Mouse (Mus musculus) hindbrain, embryonic 11.5 days (tissue): Measurements from ENCODE around the gene Zic4. TPM values are rescaled to one million over a fixed set of nuclear protein-coding genes. Genes with fewer than 3 reads are reported as not detected.

Experiments
- ATAC-seq: fragments of 200-750 bp; cut with Nextera tagmentation; 2 replicates; pipeline ENCODE4 v1.8.0; 2017; ENCODE audit warnings: mild to moderate bottlenecking, moderate TSS enrichment, moderate library complexity; ENCODE audit not compliant: low FRiP score
- DNase-seq: peaks from one replicate; pipeline ENCODE4 v3.0.0-alpha.2; 2015; ENCODE audit warnings: low spot score
- H3K27ac ChIP-seq: fragments of 300-500 bp; sonication (generic); 2 replicates; pipeline ENCODE4 v1.5.1; 2014; ENCODE audit warnings: mild to moderate bottlenecking, low read depth, low read length
- H3K27me3 ChIP-seq: fragments of 300-500 bp; sonication (generic); 2 replicates; pipeline ENCODE4 v1.6.1; 2014; ENCODE audit warnings: mild to moderate bottlenecking, low read length, moderate library complexity, mixed read lengths; ENCODE audit not compliant: control insufficient read depth, insufficient read depth
- H3K36me3 ChIP-seq: fragments of 300-500 bp; sonication (generic); 2 replicates; pipeline ENCODE4 v1.6.1; 2014; ENCODE audit warnings: mild to moderate bottlenecking, low read length, moderate library complexity, mixed read lengths; ENCODE audit not compliant: control insufficient read depth, insufficient read depth
- H3K4me1 ChIP-seq: fragments of 300-500 bp; sonication (generic); replicated peaks from 2 replicates; pipeline ENCODE4 v1.6.1; 2014; ENCODE audit warnings: low read length, mixed read lengths; ENCODE audit not compliant: control insufficient read depth, insufficient read depth
- H3K4me2 ChIP-seq: fragments of 300-500 bp; sonication (generic); replicated peaks from 2 replicates; pipeline ENCODE4 v1.6.1; 2014; ENCODE audit warnings: mild to moderate bottlenecking, low read depth, low read length
- H3K4me3 ChIP-seq: fragments of 300-500 bp; sonication (generic); 2 replicates; pipeline ENCODE4 v1.5.1; 2014; ENCODE audit warnings: low read depth, low read length
- H3K9ac ChIP-seq: fragments of 300-500 bp; sonication (generic); 2 replicates; pipeline ENCODE4 v1.6.1; 2014; ENCODE audit warnings: low read depth, low read length
- H3K9me3 ChIP-seq: fragments of 300-500 bp; sonication (generic); 2 replicates; pipeline ENCODE4 v1.6.1; 2016; ENCODE audit warnings: low read length; ENCODE audit not compliant: control insufficient read depth
- WGBS: fragments of 180-500 bp; shearing (Covaris S2); extraction: QIAGEN DNeasy Blood & Tissue Kit; methylation state at CpG from one replicate; pipeline ENCODE4 v1.1.7; 2014; 5-methylcytosine and 5-hydroxymethylcytosine counted together
- polyA plus RNA-seq: library from polyadenylated mRNA; unstranded; fragments of >200 nt; fragmentation: Nextera tagmentation; extraction: Ambion mirVana; gene quantifications from 2 replicates; pipeline ENCODE4 v1.2.1, GENCODE M21; 2014

Gene Zic4
- polyA plus RNA-seq, 1 experiment from 2014 or later, result 36.5 TPM

DNA sequence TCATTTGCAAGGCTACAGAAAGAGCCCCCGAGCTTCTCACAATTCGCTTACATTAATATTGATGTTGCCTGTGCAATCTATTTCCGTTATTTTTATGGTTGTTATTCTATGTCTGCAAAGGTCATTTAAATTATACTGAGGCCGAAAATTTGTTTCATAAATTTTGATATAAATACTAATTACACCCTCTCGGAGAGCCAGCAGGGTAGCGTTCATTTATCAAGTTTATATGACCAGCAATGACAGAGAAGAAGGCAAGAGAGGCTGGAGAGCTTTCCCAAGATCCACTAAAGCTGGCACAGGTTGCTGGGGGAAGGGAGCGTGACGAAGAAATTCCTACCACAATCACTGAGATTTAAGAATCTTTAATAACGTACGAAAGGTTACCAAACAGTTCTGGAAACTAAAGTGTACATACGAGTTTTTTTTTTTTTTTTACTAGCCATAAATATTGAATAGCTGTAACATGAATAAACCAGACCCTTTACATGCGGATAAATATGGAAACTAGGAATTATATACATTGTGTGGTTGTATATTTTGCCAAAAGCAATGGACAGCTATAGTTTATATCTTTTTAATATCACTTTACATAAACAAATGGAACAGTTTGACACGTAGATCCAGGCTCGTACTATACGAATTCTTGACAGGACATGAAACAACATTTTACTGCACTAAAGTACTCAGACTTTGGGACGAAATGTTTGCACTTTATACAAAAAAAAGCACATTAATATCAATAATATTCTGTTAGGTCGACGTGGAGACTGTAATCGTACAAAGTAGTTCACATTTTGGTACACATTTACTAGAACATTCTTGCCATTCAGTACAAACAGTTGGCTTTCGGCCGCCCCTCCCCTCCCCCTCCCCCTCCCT is 1.8 kb upstream of the Zic4 start:
- H3K9me3 ChIP-seq, result no peaks in the 10 kb centered on the region
- H3K27me3 ChIP-seq, result peaks cover 52% of the 10 kb centered on the region
- H3K27ac ChIP-seq, result 0 out of 2 replicates have a peak overlapping the region, but pooled peaks have one; percentile 85
- H3K4me3 ChIP-seq, result peak overlapping the region; percentile 79
- no peaks in the 10 kb centered on the region for H3K36me3 ChIP-seq
- WGBS, result 3% methylated on average over 21 of the region's 21 CpGs
- H3K9ac ChIP-seq, result peak overlapping the region; percentile 96
- no peaks in the 10 kb centered on the region; the same call in 1 of the 2 replicates for H3K4me1 ChIP-seq
- ATAC-seq, result no peak
- DNase-seq, result peak; percentile 54
- peak overlapping the region; percentile 44 for H3K4me2 ChIP-seq

DNA sequence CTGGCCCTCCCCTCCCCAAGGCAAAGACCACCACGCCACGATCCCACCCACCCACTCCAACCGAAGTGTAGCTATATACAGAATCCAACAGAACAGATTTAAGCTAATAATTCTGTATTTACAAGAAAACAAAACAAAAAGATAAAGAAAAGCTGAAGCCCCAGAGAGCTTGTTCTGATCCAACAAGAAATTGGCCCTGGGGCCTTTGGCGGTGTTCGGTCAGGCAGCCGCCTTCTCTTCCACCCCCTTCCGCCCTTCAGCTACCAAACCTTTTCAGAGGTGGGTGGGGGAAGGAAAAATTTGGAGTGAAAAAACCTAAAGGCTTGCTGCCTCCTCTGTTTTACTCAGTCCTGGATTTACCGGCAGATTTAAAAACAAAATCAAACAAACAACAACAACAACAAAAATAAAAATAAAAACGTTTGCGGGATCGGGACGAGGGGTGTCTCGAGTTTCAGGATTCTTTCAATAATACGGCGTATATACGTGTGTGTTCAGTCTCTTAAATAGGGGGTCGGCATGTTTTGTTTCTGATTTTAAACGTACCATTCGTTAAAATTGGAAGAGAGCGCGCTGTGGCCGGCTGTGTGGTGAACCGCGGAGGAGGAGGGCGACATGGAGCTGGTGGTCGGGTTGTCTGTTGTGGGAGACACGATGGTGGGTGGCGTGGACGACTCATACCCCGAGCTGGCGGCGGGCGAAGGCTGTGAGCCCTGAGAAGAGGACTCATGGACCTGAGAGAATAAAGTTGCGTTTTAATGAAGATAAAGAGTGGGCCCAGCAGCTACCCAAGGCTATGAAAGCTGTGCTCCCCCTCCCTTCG is 969 bp upstream of the Zic4 start:
- Histone ChIP-seq H3K27ac (peak overlapping the region; percentile 85), H3K9me3 (no peaks in the 10 kb centered on the region), H3K4me2 (peak overlapping the region; percentile 44), H3K9ac (peak overlapping the region; percentile 96), H3K27me3 (peaks cover 49% of the 10 kb centered on the region), H3K4me3 (peak overlapping the region; percentile 79), H3K4me1 (no peaks in the 10 kb centered on the region), H3K36me3 (no peaks in the 10 kb centered on the region)
- under 1% methylated on average over 35 of the region's 35 CpGs for WGBS
- peak; percentile 6 for ATAC-seq
- peak; percentile 58 for DNase-seq

DNA sequence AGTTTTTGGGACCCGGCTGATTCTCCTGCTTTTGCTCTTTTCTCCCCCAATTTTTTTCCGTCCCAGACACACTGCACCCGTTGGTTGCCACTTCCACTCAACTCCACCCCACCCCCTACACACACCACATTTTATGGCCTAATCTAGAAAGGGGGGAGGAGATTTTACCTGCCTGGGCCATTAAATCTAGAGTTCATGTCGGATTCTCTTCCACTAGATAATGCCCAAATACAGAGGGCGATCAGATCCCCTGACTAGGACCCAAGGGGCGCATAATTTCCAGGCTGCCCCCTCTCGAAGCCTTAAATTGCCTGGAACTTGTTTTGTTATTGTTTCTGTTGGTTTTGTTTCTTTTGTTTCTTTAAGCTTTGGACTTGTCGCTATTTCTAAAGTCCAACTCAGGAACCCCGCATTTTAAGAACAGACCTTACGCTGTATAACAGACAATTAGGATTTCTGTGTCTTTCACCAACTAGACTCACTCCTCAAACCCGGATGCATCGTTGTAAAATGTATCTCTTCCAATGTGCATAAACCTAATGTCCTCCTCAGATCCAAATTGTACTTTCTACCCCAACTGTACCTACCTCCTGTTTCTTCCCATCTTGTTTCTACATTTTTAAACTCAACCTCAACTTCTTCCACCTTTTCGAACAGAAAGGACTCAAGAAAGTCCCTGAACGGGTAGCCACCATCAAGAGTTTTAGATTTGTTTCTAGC is 958 bp downstream of the Zic4 start:
- no peaks in the 10 kb centered on the region for H3K36me3 ChIP-seq
- peak overlapping the region; percentile 79 for H3K4me3 ChIP-seq
- no peaks in the 10 kb centered on the region for H3K9me3 ChIP-seq
- H3K4me1 ChIP-seq, result no peaks in the 10 kb centered on the region
- DNase-seq (peak; percentile 58), ATAC-seq (no peak)
- peak overlapping the region; percentile 96 for H3K9ac ChIP-seq
- H3K4me2 ChIP-seq, result peak overlapping the region; percentile 44
- 1% methylated on average over 14 of the region's 14 CpGs for WGBS
- peaks cover 45% of the 10 kb centered on the region for H3K27me3 ChIP-seq
- H3K27ac ChIP-seq, result peak overlapping the region; percentile 96

DNA sequence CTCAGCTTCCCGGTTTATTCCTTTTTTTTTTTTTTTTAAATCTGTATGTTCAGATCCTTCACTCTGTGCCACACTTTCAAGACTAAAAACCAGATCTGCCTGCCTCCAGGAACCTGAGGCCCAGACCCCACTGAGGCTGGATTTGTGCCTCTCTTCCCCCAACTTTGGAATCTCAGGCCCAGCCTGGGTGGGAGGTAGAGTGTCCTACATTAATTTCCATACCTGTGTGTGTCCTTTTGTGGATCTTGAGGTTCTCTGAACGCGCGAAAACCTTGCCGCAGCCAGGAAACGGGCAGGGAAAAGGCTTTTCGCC is 1.6 kb downstream of the Zic4 start:
- H3K9ac ChIP-seq, result peak overlapping the region; percentile 96
- ATAC-seq (no peak), DNase-seq (no peak)
- peaks cover 51% of the 10 kb centered on the region for H3K27me3 ChIP-seq
- H3K4me1 ChIP-seq, result no peaks in the 10 kb centered on the region
- peak overlapping the region; percentile 44 for H3K4me2 ChIP-seq
- H3K36me3 ChIP-seq, result no peaks in the 10 kb centered on the region
- WGBS, result 0% methylated on average over 7 of the region's 7 CpGs
- H3K27ac ChIP-seq, result peak overlapping the region; percentile 96
- peak overlapping the region; percentile 79 for H3K4me3 ChIP-seq
- H3K9me3 ChIP-seq, result no peaks in the 10 kb centered on the region

DNA sequence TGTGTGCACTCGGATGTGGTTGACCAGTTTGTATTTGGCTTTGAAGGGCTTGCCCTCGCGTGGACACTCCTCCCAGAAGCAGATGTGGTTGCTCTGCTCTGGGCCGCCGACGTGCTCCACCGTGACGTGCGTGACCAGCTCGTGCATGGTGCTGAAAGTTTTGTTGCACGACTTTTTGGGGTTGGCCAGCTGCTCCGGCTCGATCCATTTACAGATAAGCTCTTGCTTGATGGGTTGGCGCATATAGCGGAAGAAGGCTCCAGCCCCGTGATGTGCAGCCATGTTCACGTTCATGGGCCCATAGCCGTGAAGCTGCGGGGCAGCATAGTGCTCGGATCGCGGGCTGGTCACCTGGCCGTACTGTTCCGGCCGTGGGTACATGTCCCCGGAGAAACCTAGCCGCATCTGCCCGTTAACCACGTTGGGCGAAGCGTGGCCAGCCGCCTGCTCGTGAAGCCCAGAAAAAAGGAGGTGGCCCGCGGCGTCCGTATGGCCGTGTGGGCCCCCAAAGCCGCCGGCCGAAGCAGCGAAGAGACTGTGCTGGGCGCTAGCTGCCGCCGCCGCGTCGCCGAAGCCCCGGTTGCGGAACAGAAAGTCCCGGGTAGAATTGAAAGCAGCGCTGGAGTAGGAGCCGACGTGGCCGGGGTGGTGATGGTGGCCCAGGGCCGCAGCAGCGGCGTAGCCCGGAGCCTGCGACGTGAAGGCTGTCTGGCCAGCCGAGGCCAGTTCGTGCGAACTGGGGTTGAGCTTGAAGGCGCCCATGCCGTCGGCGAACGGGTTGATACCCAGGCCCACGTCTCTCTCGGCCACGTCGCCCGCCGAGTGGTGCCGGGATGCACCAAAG is 2.1 kb downstream of the Zic4 start:
- WGBS, result under 1% methylated on average over 77 of the region's 77 CpGs
- peaks cover 54% of the 10 kb centered on the region for H3K27me3 ChIP-seq
- no peaks in the 10 kb centered on the region for H3K4me1 ChIP-seq
- DNase-seq (peak; percentile 76), ATAC-seq (peak; percentile 11; the same call in 1 of the 2 replicates)
- H3K36me3 ChIP-seq, result no peaks in the 10 kb centered on the region
- peak overlapping the region; percentile 44 for H3K4me2 ChIP-seq
- H3K4me3 ChIP-seq, result peak overlapping the region; percentile 79
- peak overlapping the region; percentile 96 for H3K9ac ChIP-seq
- H3K9me3 ChIP-seq, result no peaks in the 10 kb centered on the region
- H3K27ac ChIP-seq, result peak overlapping the region; percentile 96

DNA sequence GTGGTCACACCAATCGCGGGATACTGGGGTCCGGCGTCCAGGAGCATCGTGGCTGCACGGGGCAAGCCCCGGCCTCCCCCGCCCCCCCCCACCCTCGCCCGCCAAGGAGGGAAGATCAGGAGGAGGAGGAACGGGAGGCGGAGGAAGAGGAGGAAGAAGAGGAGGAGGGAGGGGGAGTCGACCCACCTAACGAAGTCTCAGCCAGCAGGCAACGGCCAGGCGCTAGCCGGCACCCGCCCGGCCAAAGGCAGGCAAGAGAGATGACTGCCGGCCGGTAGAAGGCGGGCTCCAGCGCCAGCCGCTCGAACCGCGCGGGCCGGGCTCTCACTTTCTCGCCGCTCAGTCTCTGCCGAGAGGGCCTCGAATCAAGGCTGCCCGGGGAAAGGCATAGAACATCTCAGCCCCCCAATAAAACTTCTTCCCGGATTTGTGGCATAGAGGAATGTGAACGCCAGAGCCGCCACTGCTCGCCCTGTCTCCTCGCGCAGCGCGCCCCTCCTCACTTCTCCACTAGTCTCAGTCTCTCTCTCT is 2.8 kb downstream of the Zic4 start:
- peak overlapping the region; percentile 96 for H3K27ac ChIP-seq
- ATAC-seq (peak; percentile 37), DNase-seq (no peak)
- no peaks in the 10 kb centered on the region for H3K9me3 ChIP-seq
- WGBS, result under 1% methylated on average over 41 of the region's 42 CpGs
- peaks cover 3% of the 10 kb centered on the region; the same call in 1 of the 2 replicates for H3K4me1 ChIP-seq
- H3K9ac ChIP-seq, result peak overlapping the region; percentile 96
- peaks cover 58% of the 10 kb centered on the region for H3K27me3 ChIP-seq
- peak overlapping the region; percentile 44 for H3K4me2 ChIP-seq
- H3K4me3 ChIP-seq, result peak overlapping the region; percentile 79
- H3K36me3 ChIP-seq, result no peaks in the 10 kb centered on the region

DNA sequence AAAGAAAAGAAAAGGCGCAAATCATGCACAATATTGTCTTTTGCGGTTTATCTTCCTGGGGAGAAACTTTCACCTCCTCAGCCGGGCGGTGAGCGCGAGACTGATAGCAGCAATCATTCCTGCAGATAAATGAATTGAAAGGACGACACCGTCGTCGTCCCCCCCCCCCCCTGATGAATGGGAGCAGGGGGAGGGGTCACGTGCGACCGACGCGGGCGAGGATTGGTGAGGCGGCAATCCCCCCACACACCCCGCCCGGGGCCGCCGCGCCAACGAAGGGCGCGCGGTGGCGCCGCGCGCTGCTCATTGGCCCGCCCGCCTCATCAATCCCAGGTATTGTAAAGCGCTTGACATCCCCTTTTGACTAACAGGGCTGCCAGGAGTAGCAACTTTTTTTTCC is 3.5 kb downstream of the Zic4 start, which contains the start of gene Zic1:
Zic1 (minus strand) TSS at position 147 of the 400 bp plus-strand sequence.
- H3K4me2 ChIP-seq, result peak within 1 kb of the TSS; percentile 44
- peaks cover 3% of the 10 kb centered on the region; the same call in 1 of the 2 replicates for H3K4me1 ChIP-seq
- DNase-seq (peak; percentile 87), ATAC-seq (peak; percentile 85)
- H3K36me3 ChIP-seq, result no peaks in the 10 kb centered on the region
- H3K27ac ChIP-seq, result peak within 1 kb of the TSS; percentile 96
- H3K27me3 ChIP-seq, result peaks cover 64% of the 10 kb centered on the region
- 0% methylated on average over 17 of the region's 33 CpGs for WGBS
- no peaks in the 10 kb centered on the region for H3K9me3 ChIP-seq
- peak within 1 kb of the TSS; percentile 79 for H3K4me3 ChIP-seq
- H3K9ac ChIP-seq, result peak within 1 kb of the TSS; percentile 96
